Mouse (Mus musculus) c-Kit-positive CD71-negative TER-119-negative erythroid progenitor cells, embryonic 14.5 days (primary cell): ENCODE measurements around the gene Hmgb4.

Experiments
- DNase-seq: peaks from one replicate; pipeline ENCODE4 v3.0.0-alpha.2; 2013; ENCODE audit warnings: low read depth

The Hmgb4 gene

GRCm38 (mm10) chr4:128224453-128224852, 36.3 kb downstream of the Hmgb4 start:
- no peak for DNase-seq

- DNase-seq: no peak
These were observed 42.7 kb downstream of the Hmgb4 start for GRCm38 (mm10) chr4:128217991-128218595.
